Mouse (Mus musculus): ENCODE data around the gene Lmo4.

Gene Lmo4

GRCm38 (mm10) chr3:144151001-144151400 is 54.0 kb downstream of the Lmo4 start:
- no peak for DNase-seq (ENCODE audit: low read depth, low spot score)

GRCm38 (mm10) chr3:144148234-144148633 is 56.8 kb downstream of the Lmo4 start:
- DNase-seq (ENCODE audit: low read depth, low spot score) = no peak

DNA sequence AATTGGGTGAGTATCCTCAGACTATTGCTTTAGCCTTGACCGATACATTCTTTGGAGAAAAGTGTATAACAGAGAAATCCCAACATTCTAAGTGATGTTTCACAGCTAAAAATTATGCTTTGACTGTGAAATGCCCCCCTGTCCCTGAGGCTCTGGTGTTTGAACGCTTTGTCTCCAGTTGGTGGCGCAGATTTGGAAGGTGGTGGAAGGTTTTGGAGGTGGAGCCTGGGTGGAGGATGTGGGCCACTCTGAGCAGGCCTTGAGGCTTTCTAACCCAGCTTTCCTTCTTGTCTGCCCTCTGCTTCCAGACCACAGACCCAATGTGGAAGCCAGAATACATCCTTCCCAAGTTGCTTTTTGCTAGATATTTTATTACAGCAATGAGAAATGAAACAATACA is 57.8 kb downstream of the Lmo4 start:
- no peak for DNase-seq (ENCODE audit: low read depth, low spot score)

GRCm38 (mm10) chr3:144144066-144144465 is 61.0 kb downstream of the Lmo4 start:
- no peak for DNase-seq (ENCODE audit: low read depth, low spot score)

GRCm38 (mm10) chr3:144142939-144143338 is 62.1 kb downstream of the Lmo4 start:
- DNase-seq (ENCODE audit: low read depth, low spot score) = no peak

DNA sequence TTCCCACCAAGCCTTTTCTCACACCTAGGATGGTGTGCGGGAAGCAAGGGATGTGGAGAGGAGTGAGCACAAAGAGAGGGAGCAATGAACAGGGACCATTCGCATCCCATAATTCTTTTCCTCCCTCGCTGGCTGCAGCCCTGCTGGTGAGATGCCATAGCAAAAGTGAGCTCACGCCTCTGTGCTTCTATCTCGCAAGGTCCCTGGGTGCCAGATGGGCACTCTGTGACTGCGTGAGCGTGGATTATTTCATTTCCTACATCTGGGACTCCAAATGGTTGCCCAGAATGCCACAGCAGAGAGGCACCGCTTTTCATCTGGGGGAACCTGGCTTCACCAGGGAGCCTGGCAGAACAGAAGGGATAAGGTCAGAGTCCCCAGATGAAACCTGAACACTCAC is 63.2 kb downstream of the Lmo4 start:
- no peak for DNase-seq (ENCODE audit: low read depth, low spot score)

DNA sequence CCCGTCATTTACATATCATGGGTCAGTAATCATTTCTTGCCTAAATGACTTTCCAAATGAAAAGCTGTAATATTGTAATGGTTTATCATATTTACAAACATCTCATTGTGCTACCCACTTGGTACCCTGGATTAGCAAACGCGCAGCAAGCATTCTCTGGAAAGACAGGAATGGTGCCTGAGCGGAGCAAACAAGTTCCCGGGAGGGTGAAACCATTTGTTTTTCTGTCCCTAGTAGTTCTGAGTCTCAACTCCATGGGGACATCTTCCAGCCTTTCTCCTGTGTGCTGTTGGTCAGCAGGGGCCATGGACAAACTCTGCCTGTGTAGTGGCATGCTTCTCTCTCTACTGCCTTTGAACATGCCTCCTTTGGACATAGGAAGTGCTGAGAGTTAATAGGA is 64.2 kb downstream of the Lmo4 start:
- no peak for DNase-seq (ENCODE audit: low read depth, low spot score)

GRCm38 (mm10) chr3:144138659-144139058 is 66.4 kb downstream of the Lmo4 start:
- no peak for DNase-seq (ENCODE audit: low read depth, low spot score)
